Mouse (Mus musculus) bone marrow, adult 2 months (tissue): Measurements from ENCODE around the gene Krt7. TPM values are rescaled to one million over a fixed set of nuclear protein-coding genes. Genes with fewer than 3 reads are reported as not detected.

Experiments used
- H3K27ac ChIP-seq: fragments of 200-500 bp; 2 replicates; pipeline ENCODE4 v1.5.1; 2012; ENCODE audit warnings: low read depth, mild to moderate bottlenecking, control low read depth, inconsistent platforms, low read length; ENCODE audit not compliant: control insufficient read depth, poor library complexity, insufficient read depth
- H3K4me1 ChIP-seq: fragments of 200-500 bp; 2 replicates; pipeline ENCODE4 v1.6.1; 2011; ENCODE audit warnings: low read length; ENCODE audit not compliant: control insufficient read depth, insufficient read depth
- H3K4me3 ChIP-seq: fragments of 200-500 bp; replicated peaks from 2 replicates; pipeline ENCODE3; 2011; ENCODE audit warnings: mild to moderate bottlenecking, low read depth, low read length, control low read depth; ENCODE audit not compliant: control insufficient read depth
- CTCF ChIP-seq: fragments of 200-500 bp; IDR thresholded peaks from 2 replicates; pipeline ENCODE4 v1.5.1; 2011; ENCODE audit warnings: low read length, control low read depth; ENCODE audit not compliant: control insufficient read depth, insufficient read depth
- POLR2A ChIP-seq: fragments of 200-500 bp; IDR thresholded peaks from 2 replicates; pipeline ENCODE4 v1.6.1; 2011; ENCODE audit warnings: low read depth, mild to moderate bottlenecking, control low read depth, low read length, borderline replicate concordance; ENCODE audit not compliant: control insufficient read depth
- WGBS: fragments of 180-500 bp; shearing (Covaris S2); methylation state at CpG from one replicate; pipeline ENCODE4 v1.1.7; 2018; 5-methylcytosine and 5-hydroxymethylcytosine counted together
- polyA plus RNA-seq: library from polyadenylated mRNA; stranded (reverse); fragments of >200 nt; gene quantifications from 2 replicates; pipeline ENCODE4 v1.2.4, GENCODE M21; 2011; ENCODE audit warnings: low replicate concordance; ENCODE audit not compliant: missing spikeins, insufficient read depth, insufficient read length

Gene Krt7
- polyA plus RNA-seq, 1 experiment: 4.3 TPM

DNA sequence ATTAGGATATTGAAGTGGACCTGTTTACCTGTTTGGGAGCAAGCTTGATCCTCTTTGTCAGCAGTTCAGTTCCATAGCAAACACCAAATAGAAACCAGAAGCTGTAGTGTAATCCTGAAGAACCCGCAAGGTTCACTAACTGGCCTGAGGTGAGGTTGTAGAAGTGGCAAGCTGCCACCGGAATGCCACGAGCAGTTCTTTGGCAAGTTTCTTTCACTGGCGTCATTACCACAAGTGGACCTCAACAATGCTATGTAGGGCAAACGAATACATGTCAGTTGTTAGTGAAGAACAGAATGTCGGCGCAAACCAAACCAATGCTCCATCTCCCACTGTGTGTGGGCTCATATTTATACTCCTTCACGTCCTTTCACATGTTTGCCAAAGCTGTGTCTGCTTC is 12.6 kb upstream of the Krt7 start:
- 56% methylated on average over 8 of the region's 8 CpGs for WGBS
- TF ChIP-seq POLR2A (no peak), CTCF (no peak)

DNA sequence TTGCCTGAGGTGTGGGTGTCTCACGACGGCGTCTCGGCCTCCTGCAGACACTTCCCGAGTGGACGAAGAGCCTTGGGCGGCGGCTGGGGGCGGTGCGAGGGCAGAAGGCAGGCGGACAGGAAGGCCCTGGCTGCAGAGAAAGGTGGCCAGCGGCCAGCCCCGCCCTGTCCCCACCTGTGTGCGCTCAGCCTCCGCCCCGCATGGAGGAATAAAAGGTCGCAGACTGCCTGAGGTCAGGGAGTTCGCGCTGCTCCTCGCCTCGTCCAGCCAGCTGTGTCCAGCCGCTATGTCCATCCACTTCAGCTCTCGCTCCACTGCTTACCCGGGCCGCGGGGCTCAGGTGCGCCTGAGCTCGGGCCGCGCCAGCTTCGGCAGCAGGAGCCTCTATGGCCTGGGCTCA is 1.3 kb downstream of the Krt7 start:
- WGBS: 91% methylated on average over 31 of the region's 31 CpGs
- no peak for TF ChIP-seq POLR2A
- no peak for TF ChIP-seq CTCF

More for the DNA sequence above, 12.6 kb upstream of the Krt7 start:
- no peak overlapping the region for H3K4me3 ChIP-seq
- no peaks in the 10 kb centered on the region for H3K4me1 ChIP-seq
- no peak overlapping the region for H3K27ac ChIP-seq

DNA sequence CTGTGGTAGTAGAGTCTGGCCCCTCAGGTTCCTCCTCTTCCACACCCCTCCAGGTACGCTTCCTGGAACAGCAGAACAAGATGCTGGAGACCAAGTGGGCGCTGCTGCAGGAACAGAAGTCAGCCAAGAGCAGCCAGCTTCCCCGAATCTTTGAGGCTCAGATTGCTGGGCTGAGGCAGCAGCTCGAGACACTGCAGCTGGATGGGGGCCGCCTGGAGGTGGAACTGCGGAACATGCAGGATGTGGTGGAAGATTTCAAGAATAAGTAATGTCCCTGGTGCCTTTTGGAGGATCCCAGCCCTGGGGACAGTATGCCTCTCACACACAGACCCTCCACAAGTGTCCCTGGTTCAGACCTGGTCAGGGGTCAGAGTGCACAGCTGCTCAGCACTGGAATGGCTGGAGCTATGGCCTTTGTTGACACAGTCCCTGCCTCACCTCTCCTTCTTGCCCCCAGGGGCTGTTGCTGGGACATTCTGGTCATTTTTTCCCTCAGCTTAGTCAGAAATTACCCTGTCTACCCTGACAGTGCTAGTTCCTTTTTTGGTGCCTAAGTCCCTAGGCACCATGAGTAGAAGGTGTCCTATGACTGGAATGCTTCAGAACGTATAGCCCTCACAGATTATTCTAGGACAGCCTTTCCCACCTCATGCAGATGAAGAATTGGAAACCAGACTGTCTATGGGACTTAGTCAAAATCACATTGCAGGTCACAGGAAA is 3.2 kb downstream of the Krt7 start:
- TF ChIP-seq CTCF (no peak), POLR2A (no peak)
- 50% methylated on average over 7 of the region's 7 CpGs for WGBS
- H3K4me3 ChIP-seq: no peak overlapping the region
- H3K4me1 ChIP-seq: no peaks in the 10 kb centered on the region; the same call in 1 of the 2 replicates
- H3K27ac ChIP-seq: no peak overlapping the region

More for the DNA sequence above, 1.3 kb downstream of the Krt7 start:
- H3K4me3 ChIP-seq: no peak overlapping the region
- H3K4me1 ChIP-seq: no peaks in the 10 kb centered on the region; the same call in 1 of the 2 replicates
- H3K27ac ChIP-seq: no peak overlapping the region

DNA sequence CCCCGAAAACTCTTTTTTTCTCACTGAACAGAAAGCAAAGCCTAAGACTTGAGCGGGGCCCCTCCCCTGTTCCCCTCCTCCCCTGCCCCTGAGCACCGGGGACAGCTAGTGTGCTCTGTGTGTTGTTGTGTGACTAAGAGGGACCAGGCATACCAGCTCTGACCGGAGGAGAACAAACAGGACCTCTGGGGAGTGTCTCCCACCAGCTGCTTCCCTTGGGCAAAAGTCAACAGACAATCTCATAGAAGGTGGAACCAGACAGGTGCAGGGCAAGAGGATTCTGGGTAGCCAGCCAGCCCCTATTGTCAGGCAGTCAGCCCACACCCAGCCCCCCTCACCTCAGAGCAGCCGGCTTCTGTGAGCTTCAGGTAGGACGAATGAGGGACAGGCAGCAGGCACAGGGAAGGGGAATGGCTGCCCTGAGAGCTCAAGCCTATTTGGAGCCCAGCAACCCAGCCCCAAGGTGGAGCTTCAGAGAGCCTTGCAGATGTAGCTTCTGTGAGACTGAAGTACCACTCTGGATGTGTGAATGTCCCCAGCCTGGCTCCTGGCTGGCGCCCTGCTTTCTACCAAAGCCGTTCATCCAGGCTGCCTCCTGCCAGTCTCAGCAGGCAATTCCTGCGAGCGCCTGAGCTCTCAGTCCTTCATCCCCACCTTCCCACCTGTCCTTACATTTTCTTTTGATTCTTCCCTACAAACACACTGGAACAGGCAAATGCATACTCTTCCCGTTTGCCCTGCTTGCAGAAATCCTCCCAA is 4.1 kb downstream of the Krt7 start:
- no peak overlapping the region for H3K27ac ChIP-seq
- H3K4me1 ChIP-seq: no peaks in the 10 kb centered on the region; the same call in 1 of the 2 replicates
- TF ChIP-seq POLR2A (no peak), CTCF (no peak)
- WGBS: 65% methylated on average over 11 of the region's 11 CpGs
- H3K4me3 ChIP-seq: no peak overlapping the region

DNA sequence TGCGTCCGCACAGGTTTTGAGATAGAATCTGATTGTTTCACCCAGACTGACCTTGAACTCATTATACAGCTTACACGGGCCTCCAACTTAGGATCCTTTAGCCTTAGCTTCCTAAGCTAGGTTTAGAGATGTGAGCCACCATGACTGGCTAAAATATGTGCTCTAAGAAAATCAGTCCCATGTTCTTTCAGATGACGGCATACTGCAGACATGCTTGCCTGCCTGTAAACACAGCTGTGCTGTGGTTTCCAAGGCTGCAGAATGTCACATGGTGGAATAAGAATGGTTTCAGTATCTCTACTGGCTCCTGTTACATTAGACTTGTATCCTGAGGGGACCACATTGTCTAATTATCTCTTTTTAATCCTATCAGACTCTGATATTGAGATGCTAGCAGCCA is 8.1 kb downstream of the Krt7 start:
- Histone ChIP-seq H3K4me1 (no peaks in the 10 kb centered on the region), H3K27ac (no peak overlapping the region), H3K4me3 (no peak overlapping the region)
- WGBS: 79% methylated on average over 4 of the region's 4 CpGs
- TF ChIP-seq CTCF (no peak), POLR2A (no peak)

DNA sequence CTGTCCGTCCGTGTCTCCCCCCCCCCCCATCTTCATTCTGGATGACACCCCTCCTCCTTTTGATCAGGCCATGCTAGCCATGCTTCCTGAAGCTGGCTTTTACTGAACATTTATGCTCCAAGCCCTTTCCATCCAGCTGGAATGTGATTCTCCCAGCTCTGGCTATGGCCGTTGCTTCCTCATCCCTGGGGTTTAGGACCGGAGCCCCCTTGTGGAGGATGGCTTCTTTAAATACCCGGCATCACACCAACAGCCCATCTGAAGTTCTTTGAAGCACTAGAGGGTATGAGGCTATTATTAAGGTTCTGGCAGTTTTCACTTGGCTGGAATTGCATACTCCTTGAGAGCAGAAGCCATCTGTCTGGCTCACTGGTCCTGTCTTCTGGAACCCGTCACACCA is 10.1 kb downstream of the Krt7 start:
- H3K4me1 ChIP-seq: no peaks in the 10 kb centered on the region
- 71% methylated on average over 6 of the region's 6 CpGs for WGBS
- H3K4me3 ChIP-seq: no peak overlapping the region
- H3K27ac ChIP-seq: no peak overlapping the region
- no peak for TF ChIP-seq CTCF

DNA sequence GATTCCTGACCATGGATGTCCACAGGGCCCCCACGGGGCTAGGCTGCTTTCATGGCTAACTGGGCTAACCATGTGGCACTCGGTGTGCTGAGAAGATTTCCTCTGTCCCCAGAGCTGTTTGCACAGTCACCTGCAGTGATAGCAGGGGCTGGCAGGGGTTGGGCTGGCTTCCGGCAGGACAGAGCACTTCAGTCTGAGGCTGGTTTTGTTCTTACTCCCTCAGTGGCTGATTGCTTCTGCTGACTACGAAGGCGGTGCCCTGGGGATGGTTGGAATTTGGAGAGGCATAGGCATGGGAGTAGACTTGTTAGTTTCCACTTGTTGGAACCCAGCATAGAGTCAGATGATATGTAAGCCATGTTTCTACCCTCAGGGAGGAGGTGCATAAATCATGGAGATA is 14.1 kb downstream of the Krt7 start:
- H3K4me3 ChIP-seq: no peak overlapping the region
- no peak overlapping the region for H3K27ac ChIP-seq
- TF ChIP-seq CTCF: no peak
- no peak for TF ChIP-seq POLR2A
- WGBS: 25% methylated on average over 5 of the region's 5 CpGs
- H3K4me1 ChIP-seq: no peaks in the 10 kb centered on the region

DNA sequence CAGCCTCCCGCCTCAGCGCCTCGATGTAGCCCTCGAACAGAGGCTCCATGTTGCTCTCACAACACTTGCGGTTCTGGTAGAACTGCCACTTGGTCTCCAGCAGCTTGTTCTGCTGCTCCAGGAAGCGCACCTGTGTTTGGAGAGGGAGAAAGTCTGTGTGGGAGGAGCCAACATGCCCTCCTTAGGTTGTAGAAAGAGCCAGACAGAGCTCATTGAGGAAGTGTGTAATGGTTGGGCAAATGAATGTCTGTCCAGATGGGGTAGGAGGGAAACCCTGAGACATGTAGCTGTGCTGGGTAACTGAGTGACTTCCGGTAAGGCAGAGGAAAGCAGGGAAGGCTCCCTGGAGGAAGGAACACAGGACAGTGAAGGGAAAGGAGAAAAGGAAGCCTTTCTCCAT is 25.8 kb downstream of the Krt7 start:
- WGBS: 65% methylated on average over 7 of the region's 7 CpGs
- Histone ChIP-seq H3K4me3 (no peak overlapping the region), H3K4me1 (no peaks in the 10 kb centered on the region), H3K27ac (no peak overlapping the region)
- TF ChIP-seq CTCF (no peak), POLR2A (no peak)
